Mouse (Mus musculus): ENCODE results near the gene Rrh. TPM values are rescaled to one million over a fixed set of nuclear protein-coding genes. Genes with fewer than 3 reads are reported as not detected.

The Rrh gene
- polyA plus RNA-seq, 1 experiment from 2014 or later, result not detected

DNA sequence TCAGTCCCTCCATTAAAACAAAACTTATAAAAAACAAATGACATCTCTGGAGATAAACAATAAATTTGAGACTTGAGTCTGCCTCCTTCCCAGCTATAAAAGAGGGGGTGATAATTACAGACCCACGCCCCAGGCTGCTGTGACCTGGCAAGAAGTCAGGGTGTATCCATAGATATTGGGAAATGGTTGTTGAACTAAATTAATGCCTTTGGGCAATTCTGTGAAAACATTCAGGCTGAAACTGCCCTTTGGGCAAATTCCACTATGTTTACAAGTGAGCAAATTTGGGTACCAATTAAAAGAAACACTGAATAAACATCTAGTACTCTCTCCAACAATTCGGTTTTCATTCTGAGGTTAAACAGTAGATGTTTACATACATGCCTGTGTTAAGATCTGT, 23.4 kb downstream of the Rrh start:
- Histone ChIP-seq H3K27ac (ENCODE audit: low read depth) (no peak overlapping the region), H3K27me3 (ENCODE audit: insufficient read depth, low read length) (no peaks in the 10 kb centered on the region), H3K9ac (replicated peaks) (no peak overlapping the region), H3K36me3 (replicated peaks; ENCODE audit: insufficient read depth, low read length) (no peaks in the 10 kb centered on the region), H3K9me3 (ENCODE audit: low read length) (no peaks in the 10 kb centered on the region), H3K4me3 (ENCODE audit: low read depth, low read length) (no peak overlapping the region), H3K4me2 (ENCODE audit: low read depth, low read length) (no peak overlapping the region), H3K4me1 (ENCODE audit: insufficient read depth) (no peaks in the 10 kb centered on the region)
- DNase-seq, result no peak
- 65% methylated on average over 2 of the region's 2 CpGs for WGBS (ENCODE audit: insufficient replicate concordance)
- TF ChIP-seq CTCF (IDR thresholded peaks at IDR 0.05; ENCODE audit: low read depth) (no peak), EP300 (IDR thresholded peaks at IDR 0.05; ENCODE audit: low read depth) (no peak)
- ATAC-seq, result no peak

GRCm38 (mm10) chr3:129798551-129798950, 23.8 kb downstream of the Rrh start:
- TF ChIP-seq CTCF (IDR thresholded peaks at IDR 0.05; ENCODE audit: low read depth) (no peak), EP300 (IDR thresholded peaks at IDR 0.05; ENCODE audit: low read depth) (no peak)
- 80% methylated on average over 11 of the region's 11 CpGs for WGBS (ENCODE audit: insufficient replicate concordance)

GRCm38 (mm10) chr3:129797341-129797740, 25.0 kb downstream of the Rrh start:
- Histone ChIP-seq H3K4me1 (ENCODE audit: insufficient read depth) (no peaks in the 10 kb centered on the region), H3K27me3 (ENCODE audit: insufficient read depth, low read length) (no peaks in the 10 kb centered on the region), H3K4me2 (ENCODE audit: low read depth, low read length) (no peak overlapping the region), H3K36me3 (replicated peaks; ENCODE audit: insufficient read depth, low read length) (no peaks in the 10 kb centered on the region), H3K27ac (ENCODE audit: low read depth) (no peak overlapping the region), H3K9ac (replicated peaks) (no peak overlapping the region), H3K4me3 (ENCODE audit: low read depth, low read length) (no peak overlapping the region), H3K9me3 (ENCODE audit: low read length) (no peaks in the 10 kb centered on the region)
- DNase-seq (no peak), ATAC-seq (no peak)
- WGBS (ENCODE audit: insufficient replicate concordance), result 71% methylated on average over 5 of the region's 5 CpGs
- no peak for TF ChIP-seq CTCF (IDR thresholded peaks at IDR 0.05; ENCODE audit: low read depth)
- no peak for TF ChIP-seq EP300 (IDR thresholded peaks at IDR 0.05; ENCODE audit: low read depth)

More at GRCm38 (mm10) chr3:129798551-129798950, 23.8 kb downstream of the Rrh start:
- H3K27me3 ChIP-seq (ENCODE audit: insufficient read depth, low read length), result no peaks in the 10 kb centered on the region
- ATAC-seq (no peak), DNase-seq (no peak)
- no peaks in the 10 kb centered on the region for H3K9me3 ChIP-seq (ENCODE audit: low read length)
- no peaks in the 10 kb centered on the region for H3K36me3 ChIP-seq (replicated peaks; ENCODE audit: insufficient read depth, low read length)
- no peak overlapping the region for H3K4me2 ChIP-seq (ENCODE audit: low read depth, low read length)
- no peak overlapping the region for H3K27ac ChIP-seq (ENCODE audit: low read depth)
- no peak overlapping the region for H3K9ac ChIP-seq (replicated peaks)
- H3K4me1 ChIP-seq (ENCODE audit: insufficient read depth), result no peaks in the 10 kb centered on the region
- H3K4me3 ChIP-seq (ENCODE audit: low read depth, low read length), result no peak overlapping the region

- 82% methylated on average over 5 of the region's 5 CpGs for WGBS (ENCODE audit: insufficient replicate concordance)
- DNase-seq (no peak), ATAC-seq (no peak)
- no peak for TF ChIP-seq CTCF (IDR thresholded peaks at IDR 0.05; ENCODE audit: low read depth)
- no peak for TF ChIP-seq EP300 (IDR thresholded peaks at IDR 0.05; ENCODE audit: low read depth)
- no peaks in the 10 kb centered on the region for H3K9me3 ChIP-seq (ENCODE audit: low read length)
- H3K36me3 ChIP-seq (replicated peaks; ENCODE audit: insufficient read depth, low read length), result no peaks in the 10 kb centered on the region
- H3K9ac ChIP-seq (replicated peaks), result no peak overlapping the region
- no peaks in the 10 kb centered on the region for H3K27me3 ChIP-seq (ENCODE audit: insufficient read depth, low read length)
- no peak overlapping the region for H3K4me3 ChIP-seq (ENCODE audit: low read depth, low read length)
- no peak overlapping the region for H3K27ac ChIP-seq (ENCODE audit: low read depth)
- H3K4me1 ChIP-seq (ENCODE audit: insufficient read depth), result no peaks in the 10 kb centered on the region
- no peak overlapping the region for H3K4me2 ChIP-seq (ENCODE audit: low read depth, low read length)
These were observed 28.6 kb downstream of the Rrh start for GRCm38 (mm10) chr3:129793801-129794200.

GRCm38 (mm10) chr3:129782746-129783145, 39.6 kb downstream of the Rrh start:
- Histone ChIP-seq H3K9me3 (ENCODE audit: low read length) (no peaks in the 10 kb centered on the region), H3K4me3 (ENCODE audit: low read depth, low read length) (no peak overlapping the region), H3K27ac (ENCODE audit: low read depth) (no peak overlapping the region), H3K4me2 (ENCODE audit: low read depth, low read length) (no peak overlapping the region), H3K9ac (replicated peaks) (no peak overlapping the region), H3K27me3 (ENCODE audit: insufficient read depth, low read length) (no peaks in the 10 kb centered on the region), H3K4me1 (ENCODE audit: insufficient read depth) (no peaks in the 10 kb centered on the region), H3K36me3 (replicated peaks; ENCODE audit: insufficient read depth, low read length) (no peaks in the 10 kb centered on the region)
- no peak for DNase-seq
- TF ChIP-seq EP300 (IDR thresholded peaks at IDR 0.05; ENCODE audit: low read depth), result no peak
- 0 out of 2 replicates have a peak, but pooled peaks have one; percentile 7 for TF ChIP-seq CTCF (IDR thresholded peaks at IDR 0.05; ENCODE audit: low read depth)
- 81% methylated on average over 3 of the region's 3 CpGs for WGBS (ENCODE audit: insufficient replicate concordance)
- ATAC-seq, result no peak

DNA sequence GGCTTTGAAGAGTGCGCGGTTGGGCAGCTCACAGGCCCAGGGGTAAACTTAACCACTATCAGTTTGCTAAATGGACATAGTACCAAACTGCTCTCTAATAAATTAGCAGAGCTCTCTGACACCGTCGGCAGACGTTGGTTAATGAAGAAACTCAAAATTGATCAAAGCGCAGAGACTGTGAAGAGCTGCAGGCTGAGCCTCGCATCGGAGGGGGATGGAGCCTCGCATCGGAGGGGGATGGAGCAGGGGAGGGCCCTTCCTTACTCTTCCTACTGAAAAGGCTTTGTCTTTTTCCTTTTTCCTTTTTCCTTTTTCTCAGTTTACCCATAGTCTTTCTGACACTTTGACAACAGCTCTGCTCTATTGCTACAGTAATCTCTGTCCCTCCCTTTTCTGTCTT, 41.0 kb downstream of the Rrh start:
- Histone ChIP-seq H3K4me3 (ENCODE audit: low read depth, low read length) (no peak overlapping the region), H3K4me1 (ENCODE audit: insufficient read depth) (no peaks in the 10 kb centered on the region), H3K9ac (replicated peaks) (no peak overlapping the region), H3K9me3 (ENCODE audit: low read length) (no peaks in the 10 kb centered on the region), H3K27me3 (ENCODE audit: insufficient read depth, low read length) (no peaks in the 10 kb centered on the region), H3K4me2 (ENCODE audit: low read depth, low read length) (no peak overlapping the region), H3K27ac (ENCODE audit: low read depth) (no peak overlapping the region), H3K36me3 (replicated peaks; ENCODE audit: insufficient read depth, low read length) (no peaks in the 10 kb centered on the region)
- DNase-seq, result no peak
- TF ChIP-seq CTCF (IDR thresholded peaks at IDR 0.05; ENCODE audit: low read depth) (no peak), EP300 (IDR thresholded peaks at IDR 0.05; ENCODE audit: low read depth) (no peak)
- no peak for ATAC-seq
- 60% methylated on average over 10 of the region's 10 CpGs for WGBS (ENCODE audit: insufficient replicate concordance)

DNA sequence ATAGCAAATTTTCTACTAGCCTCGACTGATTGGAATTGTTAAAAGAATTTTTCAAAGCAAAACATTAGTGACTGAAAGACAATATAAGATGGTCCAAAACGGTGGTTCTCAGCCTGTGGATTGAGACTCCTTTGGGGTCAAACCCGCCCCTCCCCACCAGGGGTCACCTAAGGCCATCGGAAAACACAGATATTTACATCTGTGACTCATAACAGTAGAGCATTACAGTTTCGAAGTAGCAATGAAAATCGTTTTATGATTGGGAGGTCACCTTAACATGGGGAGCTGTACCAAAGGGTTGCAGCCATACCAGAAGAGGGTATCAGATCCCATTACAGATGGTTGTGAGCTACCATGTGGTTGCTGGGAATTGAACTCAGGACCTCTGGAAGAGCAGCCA, 51.2 kb downstream of the Rrh start:
- H3K27ac ChIP-seq (ENCODE audit: low read depth), result no peak overlapping the region
- no peaks in the 10 kb centered on the region for H3K36me3 ChIP-seq (replicated peaks; ENCODE audit: insufficient read depth, low read length)
- 71% methylated on average over 6 of the region's 6 CpGs for WGBS (ENCODE audit: insufficient replicate concordance)
- H3K27me3 ChIP-seq (ENCODE audit: insufficient read depth, low read length), result no peaks in the 10 kb centered on the region
- no peak overlapping the region for H3K4me3 ChIP-seq (ENCODE audit: low read depth, low read length)
- H3K9ac ChIP-seq (replicated peaks), result no peak overlapping the region
- DNase-seq, result no peak
- no peaks in the 10 kb centered on the region for H3K4me1 ChIP-seq (ENCODE audit: insufficient read depth)
- ATAC-seq, result no peak
- no peak for TF ChIP-seq CTCF (IDR thresholded peaks at IDR 0.05; ENCODE audit: low read depth)
- no peak for TF ChIP-seq EP300 (IDR thresholded peaks at IDR 0.05; ENCODE audit: low read depth)
- no peak overlapping the region for H3K4me2 ChIP-seq (ENCODE audit: low read depth, low read length)
- H3K9me3 ChIP-seq (ENCODE audit: low read length), result no peaks in the 10 kb centered on the region

Measured in liver, postnatal 0 days (tissue).